Mouse (Mus musculus) gastrocnemius, adult 8-10 months (tissue): Measurements from ENCODE around the gene Heatr9. TPM values are rescaled to one million over a fixed set of nuclear protein-coding genes. Genes with fewer than 3 reads are reported as not detected.

Experiments
- DNase-seq, 2 experiments: peaks; one replicate each; pipeline ENCODE4 v3.0.0; 2022; ENCODE audit warnings: low spot score in 2 of 2
- total RNA-seq, 4 experiments: library from RNA; stranded (reverse); gene quantifications; 2 replicates each; pipeline ENCODE4 v1.2.4; 2022

Heatr9 gene
- total RNA-seq, 4 experiments from 2014 or later = not detected

DNA sequence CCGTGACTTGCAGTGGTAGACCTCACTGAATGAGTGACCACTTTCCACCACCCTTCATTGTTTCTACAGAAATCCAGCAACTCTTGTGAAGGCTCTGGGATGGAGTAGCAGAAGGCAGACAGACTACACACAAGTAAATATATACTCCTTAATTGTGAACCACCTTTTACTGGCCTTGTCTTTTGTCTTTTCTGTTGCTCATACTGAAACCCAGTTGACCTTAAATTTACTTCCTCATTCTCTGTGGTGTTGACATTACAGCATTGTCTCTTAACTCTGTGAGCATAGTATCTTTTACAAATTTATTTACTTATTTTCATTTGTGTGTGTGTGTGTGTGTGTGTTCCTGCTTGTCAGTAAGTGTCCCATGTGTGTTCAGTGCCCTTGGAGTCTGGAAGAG is 11.2 kb upstream of the Heatr9 start:
- no peak for DNase-seq

DNA sequence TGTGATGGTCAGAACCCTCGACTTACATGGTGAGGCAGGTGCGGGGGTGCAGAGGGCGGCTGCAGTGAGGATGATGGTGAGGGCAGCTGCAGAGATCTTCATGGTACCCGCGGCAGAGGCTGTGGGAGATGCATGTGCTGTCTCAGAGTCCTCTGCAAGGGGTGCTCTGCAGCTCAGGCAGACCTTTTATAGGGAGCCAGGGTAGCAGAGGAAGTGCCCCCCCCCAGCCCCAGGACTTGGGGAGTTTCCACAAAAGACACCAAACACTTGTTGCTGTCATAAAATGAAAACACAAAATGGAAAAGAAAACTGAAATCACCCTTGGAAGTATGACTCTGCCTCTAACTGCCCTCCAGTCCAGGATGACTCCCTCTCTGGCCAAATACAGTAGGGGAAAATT is 8.4 kb upstream of the Heatr9 start, which contains the start of gene Ccl5:
Gene Ccl5 (minus strand): TSS at position 159 of the 400 bp plus-strand sequence.
- no peak for DNase-seq

DNA sequence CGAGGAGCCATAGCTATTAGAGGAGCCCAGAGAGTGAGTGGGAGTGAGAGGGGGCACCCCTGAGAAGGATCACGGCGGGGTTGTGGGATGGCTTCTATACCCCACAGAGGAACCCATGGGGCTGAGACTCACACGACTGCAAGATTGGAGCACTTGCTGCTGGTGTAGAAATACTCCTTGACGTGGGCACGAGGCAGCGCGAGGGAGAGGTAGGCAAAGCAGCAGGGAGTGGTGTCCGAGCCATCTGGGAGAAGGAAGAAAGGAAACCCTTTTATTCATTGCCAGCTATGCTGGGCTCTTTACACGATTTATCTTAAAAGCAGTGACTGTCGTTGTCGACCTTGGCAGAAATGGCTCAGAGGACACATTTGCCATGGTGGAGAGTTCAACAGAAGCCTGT is 7.0 kb upstream of the Heatr9 start:
- no peak for DNase-seq

DNA sequence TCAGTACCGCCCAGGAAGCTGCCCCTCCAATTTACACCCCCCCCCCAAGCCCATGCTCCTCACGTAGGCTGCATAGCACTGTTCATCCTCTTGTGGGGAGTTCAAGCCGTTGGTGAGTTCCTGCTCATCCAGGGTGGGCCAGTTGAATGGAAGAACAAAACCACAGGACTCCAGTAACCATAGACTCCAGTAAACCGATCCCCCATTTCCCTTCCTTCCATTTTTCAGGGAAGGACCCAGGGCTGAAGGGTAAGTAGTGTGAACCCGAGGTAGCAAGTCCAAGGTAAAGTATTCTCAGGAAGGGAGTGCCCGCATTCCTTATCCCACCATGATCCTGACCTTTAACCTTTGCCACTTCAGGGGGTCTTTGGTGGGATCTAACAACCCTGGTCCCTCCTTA is 3.6 kb downstream of the Heatr9 start:
- no peak for DNase-seq

DNA sequence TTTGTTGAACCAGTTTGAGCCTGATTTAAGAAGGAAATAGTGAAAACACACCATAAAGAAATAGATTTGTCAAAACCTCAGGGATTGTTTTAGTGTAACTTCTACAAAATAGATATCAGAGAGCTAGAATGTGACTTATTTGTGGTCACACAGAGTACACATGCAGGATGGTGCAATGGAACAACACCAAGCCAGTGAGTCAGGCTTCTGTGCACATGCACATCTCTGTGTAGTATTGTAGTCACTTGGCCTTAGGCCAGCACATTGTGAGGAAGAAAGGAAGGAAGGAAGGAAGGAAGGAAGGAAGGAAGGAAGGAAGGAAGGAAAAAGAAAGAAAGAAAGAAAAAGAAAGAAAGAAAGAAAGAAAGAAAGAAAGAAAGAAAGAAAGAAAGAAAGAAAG is 4.8 kb downstream of the Heatr9 start:
- no peak for DNase-seq

DNA sequence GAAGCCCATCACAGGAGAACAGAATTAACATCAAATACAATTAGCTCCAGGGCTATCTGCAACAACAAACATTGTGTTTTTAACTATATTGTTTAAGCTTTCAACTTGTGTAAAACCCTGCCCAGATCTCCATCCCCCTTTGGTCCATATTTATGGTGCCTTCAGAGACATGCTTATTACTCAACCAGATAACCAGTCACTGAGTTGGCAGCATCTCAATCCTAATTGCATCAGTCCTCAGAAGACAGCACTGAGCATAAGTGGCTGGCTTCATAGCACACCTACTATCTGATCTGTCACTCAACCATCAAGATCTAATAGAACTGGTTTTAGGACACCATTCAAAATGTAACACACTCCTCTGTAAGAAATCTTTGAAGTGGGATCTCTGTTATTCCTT is 12.5 kb downstream of the Heatr9 start:
- DNase-seq = no peak

DNA sequence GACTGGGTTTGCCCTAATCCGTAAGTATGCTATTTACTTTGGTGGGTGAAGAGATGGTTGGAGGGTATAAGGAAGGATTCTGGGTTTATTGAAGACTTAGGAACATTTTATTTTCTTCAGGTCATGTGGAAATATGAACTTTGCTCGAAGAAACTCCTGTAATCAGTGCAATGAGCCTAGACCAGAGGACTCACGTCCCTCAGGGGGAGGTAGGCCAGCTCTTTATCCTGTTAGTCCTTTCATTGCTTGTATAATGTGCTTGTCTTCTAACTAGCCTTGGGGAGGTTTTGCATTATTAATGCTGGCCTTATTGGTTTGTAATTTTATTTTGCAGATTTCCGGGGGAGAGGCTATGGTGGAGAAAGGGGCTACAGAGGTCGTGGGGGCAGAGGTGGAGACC is 17.7 kb downstream of the Heatr9 start:
- no peak for DNase-seq

DNA sequence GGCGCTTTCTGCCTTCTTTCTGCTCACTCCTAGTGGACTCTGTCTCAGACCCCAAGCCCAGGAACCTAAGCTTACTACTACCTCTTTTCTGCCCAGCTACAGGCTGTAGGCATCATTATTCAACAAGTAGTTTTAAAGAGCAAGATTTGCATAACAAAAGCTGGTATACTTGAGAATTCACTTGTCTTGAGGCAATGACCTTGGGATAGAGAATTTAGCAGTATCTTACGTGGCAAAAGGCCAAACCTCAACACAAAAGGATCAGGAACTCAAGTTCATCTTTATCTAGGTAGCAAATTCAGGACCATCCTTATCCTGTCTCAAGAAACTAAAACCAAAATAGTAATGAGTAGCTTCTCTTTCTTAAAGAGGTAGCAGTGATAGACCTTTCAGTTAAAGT is 26.4 kb downstream of the Heatr9 start:
- no peak for DNase-seq

DNA sequence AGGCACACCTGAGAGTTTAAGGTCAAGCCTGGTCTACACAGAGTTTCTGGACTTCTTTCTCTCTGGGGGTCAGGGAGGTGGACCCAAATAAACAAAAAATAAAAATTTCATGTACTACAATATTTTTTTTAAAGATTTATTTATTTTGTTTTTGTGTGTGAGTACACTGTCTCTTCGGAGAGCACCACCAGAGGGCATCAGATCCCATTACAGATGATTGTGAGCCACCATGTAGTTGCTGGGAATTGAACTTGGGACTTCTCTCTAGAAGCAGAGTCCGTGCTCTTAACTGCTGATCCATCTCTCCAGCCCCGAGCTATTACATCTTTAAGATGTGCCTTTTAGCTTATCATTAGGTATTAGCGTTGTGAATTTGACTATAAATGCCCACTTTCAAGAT is 30.5 kb downstream of the Heatr9 start:
- DNase-seq = no peak

DNA sequence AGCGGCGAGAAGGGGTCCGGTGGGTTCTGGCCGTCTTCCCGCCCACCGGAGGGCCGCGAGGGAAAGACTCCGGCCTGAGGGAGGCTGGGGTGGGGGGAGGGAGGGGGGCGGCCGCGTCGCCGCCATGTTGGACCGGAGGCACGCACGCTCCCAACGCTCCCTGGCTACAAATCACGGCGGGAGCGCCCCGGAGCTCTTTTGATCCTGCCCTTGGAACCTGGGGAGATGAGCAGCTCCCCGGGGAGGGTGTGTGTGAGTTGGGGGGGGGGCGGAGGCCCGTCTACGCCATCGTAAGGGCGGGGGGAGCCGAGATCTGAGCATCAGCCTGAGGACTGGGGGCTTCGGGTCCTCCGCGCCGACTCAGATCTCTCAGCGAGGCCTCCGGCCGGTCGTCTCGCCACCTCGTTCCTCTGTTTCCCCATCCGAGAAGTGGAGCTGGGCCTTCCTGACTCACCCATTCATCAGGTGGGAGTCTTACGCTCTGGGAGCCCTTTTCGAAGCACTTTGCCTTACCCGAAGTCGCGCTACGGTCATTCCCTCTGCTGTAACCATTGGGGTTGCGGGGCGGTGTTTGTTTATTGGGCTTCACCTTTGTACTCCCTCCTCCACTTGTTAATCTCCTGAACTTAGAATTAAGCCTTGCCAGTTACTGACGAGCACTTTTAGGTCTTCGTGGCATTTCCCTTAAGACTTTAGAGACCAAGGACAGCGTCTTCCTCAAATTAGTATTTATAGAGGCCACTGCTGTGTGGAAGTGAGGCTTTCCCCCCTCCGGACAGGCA is 48.5 kb downstream of the Heatr9 start:
- no peak for DNase-seq

DNA sequence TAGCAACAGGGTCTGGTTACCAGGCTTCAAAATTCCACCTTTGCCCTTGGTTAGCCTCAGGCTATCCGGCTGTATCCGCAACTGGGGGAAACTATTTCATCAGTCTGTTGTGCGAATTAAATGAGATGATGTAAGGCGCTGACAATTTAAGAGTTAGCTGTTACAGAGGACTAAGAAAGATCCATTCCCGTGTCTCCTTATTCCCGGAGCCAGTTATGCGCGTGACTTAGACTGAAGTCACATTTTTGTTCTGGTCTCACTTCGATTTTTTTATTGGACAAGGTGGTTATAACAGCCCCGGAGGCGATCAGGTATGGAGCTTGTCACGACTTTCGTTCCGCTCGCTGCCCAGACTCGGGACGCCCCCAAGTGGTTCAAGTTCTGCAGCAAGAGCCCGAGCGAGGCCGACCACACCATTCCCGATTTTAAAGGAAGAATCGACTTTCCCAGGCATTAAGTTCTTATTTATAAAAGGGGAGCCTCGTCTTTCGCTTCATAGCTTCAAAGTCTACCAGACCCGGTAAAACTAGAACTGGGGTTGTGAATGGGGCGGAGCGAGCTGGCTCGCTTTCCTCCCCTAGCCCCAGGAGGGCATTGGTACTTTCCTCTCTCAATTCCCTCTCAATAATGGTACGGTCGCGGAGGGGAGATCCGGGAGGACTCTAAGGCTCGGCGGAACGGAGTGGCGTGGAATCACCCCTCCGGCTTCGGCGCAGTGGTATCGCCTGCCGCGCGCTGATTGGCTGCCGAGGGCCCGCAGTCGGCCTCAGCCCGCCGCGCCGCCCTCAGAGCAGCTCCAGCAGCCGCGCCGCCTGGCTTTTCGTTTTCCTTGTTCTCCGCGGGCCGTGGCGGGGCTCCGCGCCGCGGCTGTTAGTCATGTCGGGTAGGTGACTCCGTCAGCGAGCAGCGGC is 49.4 kb downstream of the Heatr9 start, which contains the start of gene Taf15:
Gene Taf15 (plus strand): TSS at position 763 of the 911 bp plus-strand sequence.
- peak; percentile 94 to 97 for DNase-seq

DNA sequence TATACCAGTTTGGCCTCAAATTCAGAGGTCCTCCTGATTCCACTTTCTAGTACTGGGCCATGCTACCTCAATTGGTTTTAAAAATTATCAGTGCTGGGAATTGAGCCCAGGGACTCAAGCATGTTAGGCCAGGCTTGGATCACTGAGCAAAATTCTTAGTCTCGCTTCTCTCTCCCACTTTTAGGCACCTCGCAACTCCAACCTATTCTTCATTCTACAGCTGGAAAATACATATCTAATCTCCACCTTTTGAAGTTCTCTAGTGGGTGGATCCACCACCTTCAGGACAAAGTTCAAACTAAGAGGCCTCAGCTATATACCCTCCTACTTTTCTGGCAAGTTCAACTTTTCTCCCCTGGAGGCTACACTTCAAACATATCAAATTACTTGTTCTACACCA is 50.2 kb downstream of the Heatr9 start:
- DNase-seq = no peak

DNA sequence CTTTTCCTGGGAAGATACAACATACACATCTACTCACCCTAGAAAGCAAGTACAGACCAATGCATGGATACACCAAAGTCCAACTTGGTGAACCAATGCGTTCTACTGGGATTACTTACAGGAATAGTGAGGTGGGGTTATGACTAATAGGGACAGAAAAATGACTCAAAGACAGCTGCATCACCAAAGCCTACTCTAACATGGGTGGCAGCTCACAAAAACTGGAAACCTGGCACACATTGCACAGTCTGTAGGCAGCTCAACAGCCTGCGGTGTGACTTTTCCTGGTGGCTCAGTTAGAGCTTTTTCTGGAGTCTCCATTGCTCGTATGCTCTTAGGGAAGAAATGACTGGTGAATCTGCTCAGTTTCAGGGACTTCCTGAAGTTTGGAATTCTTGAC is 53.2 kb downstream of the Heatr9 start:
- no peak for DNase-seq

DNA sequence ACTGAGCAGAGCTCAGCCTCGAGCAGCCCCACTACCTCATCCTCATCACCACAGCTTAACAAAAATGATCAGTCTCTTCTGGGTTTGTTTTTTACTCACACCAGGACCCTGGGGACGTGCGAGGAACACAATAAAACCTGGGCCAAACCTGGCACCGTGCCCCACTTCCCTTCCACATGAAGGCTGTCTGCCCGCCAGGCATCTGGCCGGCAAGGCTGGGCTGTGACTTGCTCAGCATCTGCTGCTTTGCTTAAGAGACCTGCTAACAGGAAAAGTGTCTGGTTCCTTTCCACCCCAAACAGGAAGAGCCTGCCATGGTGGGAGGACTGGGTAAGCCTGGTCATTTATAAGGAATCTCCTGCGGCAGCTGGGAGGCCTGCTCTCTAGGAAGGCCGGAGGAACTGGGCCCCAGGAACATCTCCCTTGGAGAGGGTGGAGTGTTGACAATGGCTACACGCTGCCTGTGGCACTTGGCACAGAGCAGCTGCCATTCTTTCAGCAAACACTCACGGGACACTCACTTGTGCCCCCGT is 54.8 kb downstream of the Heatr9 start:
- DNase-seq = peak; percentile 45 to 70

DNA sequence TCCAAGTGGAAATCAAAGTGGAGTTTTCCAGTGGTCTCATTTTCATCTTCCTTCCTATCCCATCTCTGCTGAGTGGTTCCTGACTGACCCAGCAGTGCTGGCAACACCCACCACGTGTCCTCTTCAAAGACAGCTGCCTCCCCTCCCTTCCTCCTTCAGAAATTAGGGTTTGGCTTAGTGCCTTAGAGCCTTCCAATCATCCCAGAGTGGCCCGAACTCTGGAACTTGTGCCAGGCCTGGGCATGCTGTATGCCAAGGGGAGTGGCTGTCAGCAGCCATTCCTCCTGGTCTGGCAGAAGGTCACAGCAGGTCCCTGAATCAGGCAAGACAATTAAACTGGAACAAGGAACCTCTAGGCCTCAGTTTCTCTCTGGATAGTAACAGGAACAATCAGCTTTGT is 56.0 kb downstream of the Heatr9 start:
- no peak for DNase-seq

DNA sequence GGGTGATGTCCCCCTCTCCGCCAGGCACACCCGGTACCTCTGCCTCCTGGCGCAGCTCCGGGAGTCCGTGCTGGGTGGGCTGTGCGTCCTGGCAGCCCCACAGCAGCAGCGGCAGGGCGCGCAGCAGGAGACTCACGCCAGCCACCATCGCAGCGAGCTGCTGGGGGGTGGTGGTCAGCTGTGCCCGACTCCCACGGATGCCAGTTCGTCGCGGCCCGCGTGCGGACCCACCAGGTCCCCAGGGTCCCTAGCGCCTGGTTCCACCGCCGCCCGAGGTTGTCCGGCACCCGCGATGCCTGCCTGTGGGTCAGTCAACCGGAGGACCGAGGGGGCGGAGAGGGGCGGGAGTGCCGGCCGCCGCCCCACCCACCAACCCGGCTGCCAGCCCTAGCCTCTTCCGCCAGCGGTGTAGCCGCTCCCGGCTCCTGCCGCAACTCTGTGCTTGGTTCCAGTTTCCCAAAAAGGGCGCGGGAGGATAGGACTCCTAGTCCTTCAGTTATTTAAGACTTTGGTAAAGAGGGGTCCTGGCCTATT is 59.2 kb downstream of the Heatr9 start, which contains the start of gene Mmp28:
Gene Mmp28 (minus strand): TSS at position 361 of the 534 bp plus-strand sequence.
- peak; percentile 28 to 45 for DNase-seq

Other genes with a start within 250 kb of the Heatr9 start
- not detected for gene Slfn14, start 235.4 kb downstream of the Heatr9 start, total RNA-seq
- gene Ap2b1, start 223.2 kb downstream of the Heatr9 start, total RNA-seq = 10 to 100 TPM; 28.5 to 34.9 (median 32.6) TPM
- 10 to 100 TPM in 3 of 4 experiments, 1 to 10 TPM in 1; 9.2 to 17.1 (median 15.2) TPM for gene Pex12, start 219.6 kb downstream of the Heatr9 start, total RNA-seq
- under 1 TPM; 0.19 to 0.63 (median 0.49) TPM for gene Rasl10b, start 113.0 kb downstream of the Heatr9 start, total RNA-seq
- not detected for gene Gas2l2, start 92.7 kb downstream of the Heatr9 start, total RNA-seq
- not detected for gene 1700020L24Rik, start 84.5 kb downstream of the Heatr9 start, total RNA-seq
- 1 to 10 TPM; 1.7 to 2.6 (median 2.1) TPM for gene Mmp28, start 59.1 kb downstream of the Heatr9 start, total RNA-seq
- 10 to 100 TPM; 17.5 to 28.4 (median 22.8) TPM for gene Taf15, start 49.1 kb downstream of the Heatr9 start, total RNA-seq
- not detected for gene Ccl5, start 8.3 kb upstream of the Heatr9 start, total RNA-seq
- gene Ccl9, start 56.5 kb upstream of the Heatr9 start, total RNA-seq = 1 to 10 TPM in 3 of 4 experiments, under 1 TPM in 1; 0.07 to 2.7 (median 1.4) TPM
- gene Ccl6, start 70.9 kb upstream of the Heatr9 start, total RNA-seq = 1 to 10 TPM in 3 of 4 experiments, under 1 TPM in 1; 0.73 to 4.7 (median 2.2) TPM
- gene Rpl9-ps1, start 123.4 kb upstream of the Heatr9 start, total RNA-seq = not detected
- not detected for gene Ccl3, start 127.2 kb upstream of the Heatr9 start, total RNA-seq
- gene Ccl4, start 140.4 kb upstream of the Heatr9 start, total RNA-seq = not detected
- 1 to 10 TPM in 1 of 4 experiments, not detected in 3; 1.2 TPM for gene Wfdc17, start 181.8 kb upstream of the Heatr9 start, total RNA-seq
- gene Wfdc18, start 186.8 kb upstream of the Heatr9 start, total RNA-seq = not detected
- under 1 TPM in 1 of 4 experiments, not detected in 3; 0.79 TPM for gene Wfdc21, start 224.8 kb upstream of the Heatr9 start, total RNA-seq
- 1 to 10 TPM; 8.2 to 9.1 (median 8.6) TPM for gene Heatr6, start 231.5 kb upstream of the Heatr9 start, total RNA-seq